ENCODE assay signal across 23 mouse cellular contexts in the genomic region with DNA sequence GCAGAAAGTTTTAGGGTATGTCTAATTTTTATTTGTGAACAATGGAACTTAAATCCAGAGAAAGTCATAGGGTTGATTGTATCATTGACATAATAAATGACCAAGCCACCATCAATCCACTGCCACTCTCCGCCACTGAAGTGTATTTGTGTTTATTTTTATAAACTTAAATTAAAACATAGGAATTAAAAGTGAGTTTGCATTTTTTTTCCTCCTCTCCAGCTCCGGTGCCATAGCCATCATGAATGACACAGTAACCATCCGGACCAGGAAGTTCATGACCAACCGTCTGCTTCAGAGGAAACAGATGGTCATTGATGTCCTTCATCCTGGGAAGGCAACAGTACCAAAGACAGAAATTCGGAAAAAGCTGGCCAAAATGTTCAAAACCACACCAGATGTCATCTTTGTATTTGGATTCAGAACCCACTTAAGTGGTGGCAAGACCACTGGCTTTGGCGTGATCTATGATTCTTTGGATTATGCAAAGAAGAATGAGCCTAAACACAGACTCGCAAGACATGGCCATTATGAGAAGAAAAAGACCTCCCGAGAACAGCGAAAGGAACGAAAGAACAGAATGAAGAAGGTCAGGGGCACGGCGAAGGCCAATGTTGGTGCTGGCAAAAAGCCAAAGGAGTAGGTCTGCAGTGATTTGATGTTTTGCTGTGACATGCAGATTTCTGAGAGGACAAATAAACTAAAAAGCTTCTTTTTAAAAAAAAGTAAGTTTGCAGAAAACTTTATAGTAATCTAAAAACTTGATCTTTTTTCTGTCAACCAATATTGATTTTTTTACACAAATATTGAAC. TPM values are rescaled to one million over a fixed set of nuclear protein-coding genes. Genes with fewer than 3 reads are reported as not detected.
DNase-seq lines count a peak whose midpoint lies in the region; ATAC-seq and TF ChIP-seq lines count a peak whose summit lies in the region.
"Had no signal": no experiment of that assay in that cellular context is flagged by ENCODE, and none has a peak within 500 bp of the region (broad histone marks: within the 10 kb centered on the region; RNA-seq: fewer than 3 reads in every experiment).

No protein-coding gene starts in this region.

- no peak for TF ChIP-seq CTCF in cerebellum, adult 2 months (IDR thresholded peaks at IDR 0.05; ENCODE audit: borderline replicate concordance, insufficient read depth, low read depth, low read length)

- no peaks in the 10 kb centered on the region for H3K36me3 ChIP-seq in midbrain, embryonic 10.5 days
- H3K36me3 ChIP-seq: embryonic facial prominence, embryonic 12.5 days; hindbrain, embryonic 12.5 days had no signal

- no peak overlapping the region for H3K27ac ChIP-seq in cerebellum, adult 2 months (ENCODE audit: insufficient read depth, low read length)
- H3K27ac ChIP-seq in midbrain, embryonic 10.5 days (replicated peaks), result no peak overlapping the region
- H3K27ac ChIP-seq: embryonic facial prominence, embryonic 12.5 days; forebrain, embryonic 13.5 days; hindbrain, embryonic 12.5 days; left cerebral cortex, adult 2 months had no signal

- H3K9me3 ChIP-seq in midbrain, embryonic 10.5 days (replicated peaks), result no peaks in the 10 kb centered on the region
- H3K9me3 ChIP-seq: embryonic facial prominence, embryonic 12.5 days; forebrain, embryonic 13.5 days; hindbrain, embryonic 12.5 days had no signal

- H3K4me3 ChIP-seq in cerebellum, adult 2 months (replicated peaks; ENCODE audit: insufficient read depth, low read depth, low read length), result no peak overlapping the region
- H3K4me3 ChIP-seq in midbrain, embryonic 10.5 days, result no peak overlapping the region
- H3K4me3 ChIP-seq: embryonic facial prominence, embryonic 12.5 days; erythroblast, embryonic 14.5 days; forebrain, embryonic 13.5 days; hindbrain, embryonic 12.5 days; left cerebral cortex, adult 2 months had no signal

- no peak for ATAC-seq in granulocyte monocyte progenitor cell, adult 5-6 weeks (replicated peaks; ENCODE audit: poor library complexity, severe bottlenecking)
- ATAC-seq: forebrain, embryonic 13.5 days; inflammation-experienced regulatory T-cells, adult 6 months had no signal

- no peak for TF ChIP-seq POLR2A in cerebellum, adult 2 months (IDR thresholded peaks at IDR 0.05; ENCODE audit: borderline replicate concordance, insufficient read depth, low read length)

- WGBS in cerebellum, adult 2 months, result 20% methylated on average over 12 of the region's 12 CpGs
- 92% methylated on average over 12 of the region's 12 CpGs for WGBS in midbrain, embryonic 10.5 days

- peak; percentile 6 for DNase-seq in kidney, adult 11 months
- DNase-seq in kidney, adult 8-10 months, result no peak
- peak; percentile 12 for DNase-seq in ovary, postnatal 36 days (ENCODE audit: low spot score)
- no peak for DNase-seq in ovary, postnatal 10 days (ENCODE audit: low spot score)
- DNase-seq in cerebellum, adult 2 months, result peak; percentile 20 to 39
- DNase-seq in cerebellum, postnatal 36 days, result peak; percentile 11 to 14
- no peak for DNase-seq in midbrain, embryonic 10.5 days (ENCODE audit: low spot score)
- DNase-seq: B cell, adult 2 months; heart, postnatal 10 days; kidney, postnatal 36 days; lung, adult 2 months; lung, postnatal 4 days; right cerebral cortex, postnatal 14 days; spleen, adult 18-20 months; thymus, postnatal 36 days had no signal

- H3K4me1 ChIP-seq in cerebellum, adult 2 months (ENCODE audit: control insufficient read depth, insufficient read depth, low read length), result peaks cover 2% of the 10 kb centered on the region; the same call in 1 of the 2 replicates
- no peaks in the 10 kb centered on the region for H3K4me1 ChIP-seq in midbrain, embryonic 10.5 days
- H3K4me1 ChIP-seq: embryonic facial prominence, embryonic 12.5 days; forebrain, embryonic 13.5 days; hindbrain, embryonic 12.5 days had no signal

- H3K27me3 ChIP-seq in cerebellum, adult 2 months (ENCODE audit: control insufficient read depth, insufficient read depth, low read length), result no peaks in the 10 kb centered on the region
- H3K27me3 ChIP-seq in midbrain, embryonic 10.5 days (ENCODE audit: low read depth, poor library complexity, severe bottlenecking), result no peaks in the 10 kb centered on the region
- H3K27me3 ChIP-seq: embryonic facial prominence, embryonic 12.5 days; forebrain, embryonic 13.5 days; hindbrain, embryonic 12.5 days had no signal

RNA-seq across cellular contexts. Expression of a gene that starts 19.1 kb away (rescaled TPM):
- 0.47 and 0.62 TPM in 2 replicates for polyA plus RNA-seq in cerebellum, adult 2 months (2012; rRNA removed)
- 6.1 and 12.1 TPM in 2 replicates for total RNA-seq in granulocyte monocyte progenitor cell, adult 5-6 weeks (2014; fragmentation: Nextera tagmentation)
- 4.4 and 5.6 TPM in 2 replicates for total RNA-seq in granulocyte monocyte progenitor cell, adult 5-6 weeks (2017)
- 0.72 and 0.73 TPM in 2 replicates for polyA plus RNA-seq in midbrain, embryonic 10.5 days (2016; fragmentation: Nextera tagmentation; extraction: Ambion mirVana)
- polyA plus RNA-seq: erythroblast, embryonic 14.5 days; heart, embryonic 11.5 days had no signal

RNA-seq across cellular contexts. Expression of a gene that starts 46.5 kb away (rescaled TPM):
- 52.1 and 54.8 TPM in 2 replicates for polyA plus RNA-seq in cerebellum, adult 2 months (2012; rRNA removed)
- total RNA-seq in granulocyte monocyte progenitor cell, adult 5-6 weeks (2014; fragmentation: Nextera tagmentation), result 52.2 and 60.2 TPM in 2 replicates
- 57.3 and 66.7 TPM in 2 replicates for total RNA-seq in granulocyte monocyte progenitor cell, adult 5-6 weeks (2017)
- polyA plus RNA-seq in midbrain, embryonic 10.5 days (2016; fragmentation: Nextera tagmentation; extraction: Ambion mirVana), result 35.8 and 36.1 TPM in 2 replicates

RNA-seq across cellular contexts. Expression of a gene that starts 46.6 kb away (rescaled TPM):
- 40.0 and 40.8 TPM in 2 replicates for polyA plus RNA-seq in cerebellum, adult 2 months (2012; rRNA removed)
- total RNA-seq in granulocyte monocyte progenitor cell, adult 5-6 weeks (2014; fragmentation: Nextera tagmentation), result 8.7 and 15.9 TPM in 2 replicates
- total RNA-seq in granulocyte monocyte progenitor cell, adult 5-6 weeks (2017), result 10.9 and 20.1 TPM in 2 replicates
- polyA plus RNA-seq in midbrain, embryonic 10.5 days (2016; fragmentation: Nextera tagmentation; extraction: Ambion mirVana), result 13.5 and 15.7 TPM in 2 replicates
- polyA plus RNA-seq: erythroblast, embryonic 14.5 days had no signal

Comparison
In these comparisons a context has a peak if more than half of its experiments do, and no peak if none do; other contexts are left out.
1. DNase-seq: peak in kidney, adult 11 months (single experiment), ovary, postnatal 36 days (single experiment), cerebellum, adult 2 months (2 of 2) and cerebellum, postnatal 36 days (2 of 2); none in kidney, adult 8-10 months (0 of 2), ovary, postnatal 10 days (single experiment) and midbrain, embryonic 10.5 days (single experiment).